Mouse (Mus musculus) spleen, adult 2 months (tissue): ENCODE measurements at regions not wholly inside any gene's neighbourhood (a gene's known extent, or its start where the extent isn't known, plus 50 kb on each side); places are given as distances from the start of the nearest gene placed in this dataset.
A peak's percentile ranks its signal among the peaks of the same experiment; 100 is the strongest.

Source experiments
- DNase-seq, 2 experiments: peaks; one replicate each; pipeline versions ENCODE4 v3.0.0 to v3.0.0-alpha.2; 2012 to 2021; ENCODE audit warnings: low spot score in 2 of 2, low read depth in 1 of 2
- H3K27ac ChIP-seq: fragments of 200-500 bp; 2 replicates; pipeline ENCODE4 v1.5.1; 2012; ENCODE audit warnings: low read length, inconsistent platforms; ENCODE audit not compliant: insufficient read depth
- H3K27me3 ChIP-seq: fragments of 200-500 bp; 2 replicates; pipeline ENCODE4 v1.6.1; 2012; ENCODE audit warnings: mild to moderate bottlenecking, moderate library complexity, low read length, inconsistent platforms; ENCODE audit not compliant: control insufficient read depth, insufficient read depth
- H3K36me3 ChIP-seq: fragments of 200-500 bp; 2 replicates; pipeline ENCODE4 v1.6.1; 2012; ENCODE audit warnings: mild to moderate bottlenecking, low read length, inconsistent platforms; ENCODE audit not compliant: control insufficient read depth, insufficient read depth
- H3K4me1 ChIP-seq: fragments of 200-500 bp; 2 replicates; pipeline ENCODE4 v1.6.1; 2011; ENCODE audit warnings: inconsistent platforms; ENCODE audit not compliant: control insufficient read depth, insufficient read depth, insufficient read length
- H3K4me3 ChIP-seq: fragments of 200-500 bp; 2 replicates; pipeline ENCODE4 v1.5.1; 2011; ENCODE audit warnings: mild to moderate bottlenecking, inconsistent platforms; ENCODE audit not compliant: insufficient read depth, insufficient read length; ENCODE audit errors: extremely low read depth
- CTCF ChIP-seq: fragments of 200-500 bp; IDR thresholded peaks from 2 replicates; pipeline ENCODE4 v1.5.1; 2011; ENCODE audit warnings: mild to moderate bottlenecking, inconsistent platforms; ENCODE audit not compliant: insufficient read depth, insufficient read length, insufficient replicate concordance; ENCODE audit errors: extremely low read depth
- POLR2A ChIP-seq: fragments of 200-500 bp; IDR thresholded peaks from 2 replicates; pipeline ENCODE4 v1.6.1; 2011; ENCODE audit warnings: low read depth, low read length, inconsistent platforms
- WGBS: fragments of 180-500 bp; shearing (Covaris S2); methylation state at CpG from one replicate; pipeline ENCODE4 v1.1.7; 2018; 5-methylcytosine and 5-hydroxymethylcytosine counted together

- H3K27me3 ChIP-seq = no peaks in the 10 kb centered on the region
- no peak overlapping the region for H3K4me3 ChIP-seq
- 92% methylated on average over 3 of the region's 3 CpGs for WGBS
- H3K36me3 ChIP-seq = no peaks in the 10 kb centered on the region
- no peak overlapping the region for H3K27ac ChIP-seq
- DNase-seq = no peak
- TF ChIP-seq POLR2A = no peak
- TF ChIP-seq CTCF = no peak
- no peaks in the 10 kb centered on the region for H3K4me1 ChIP-seq
Observed at GRCm38 (mm10) chr5:75846016-75846415, 132.2 kb downstream of the Kdr start.

DNA sequence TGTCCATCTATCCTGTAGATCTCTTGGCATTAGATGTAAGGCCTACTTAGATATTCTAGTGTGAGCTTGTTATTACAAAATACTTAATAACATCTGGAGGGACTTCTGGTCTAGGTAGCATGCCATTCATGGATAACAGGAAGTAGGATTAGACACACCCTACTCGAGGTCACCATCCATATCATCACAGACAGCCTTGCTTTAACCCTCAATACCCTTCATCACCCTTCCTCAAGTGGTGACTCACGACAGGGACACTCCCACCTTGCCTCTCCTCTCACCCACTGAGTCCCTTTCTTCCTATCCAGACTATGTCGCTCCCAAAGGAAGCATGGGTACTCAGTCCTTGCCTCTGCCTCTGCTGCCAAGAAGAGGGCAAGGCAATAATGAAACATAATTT, 134.5 kb downstream of the Kdr start:
- DNase-seq = no peak
- TF ChIP-seq POLR2A (no peak), CTCF (no peak)
- 70% methylated on average over 3 of the region's 3 CpGs for WGBS

GRCm38 (mm10) chr5:75840421-75840820, 137.8 kb downstream of the Kdr start:
- H3K4me1 ChIP-seq = no peaks in the 10 kb centered on the region; the same call in 1 of the 2 replicates
- no peak overlapping the region for H3K4me3 ChIP-seq
- H3K27me3 ChIP-seq = no peaks in the 10 kb centered on the region
- TF ChIP-seq CTCF (no peak), POLR2A (no peak)
- H3K27ac ChIP-seq = no peak overlapping the region
- DNase-seq = no peak
- WGBS = 21% methylated on average over 7 of the region's 7 CpGs
- no peaks in the 10 kb centered on the region for H3K36me3 ChIP-seq

More for the DNA sequence above, 134.5 kb downstream of the Kdr start:
- Histone ChIP-seq H3K27ac (no peak overlapping the region), H3K4me3 (no peak overlapping the region), H3K4me1 (no peaks in the 10 kb centered on the region), H3K27me3 (no peaks in the 10 kb centered on the region), H3K36me3 (no peaks in the 10 kb centered on the region)

DNA sequence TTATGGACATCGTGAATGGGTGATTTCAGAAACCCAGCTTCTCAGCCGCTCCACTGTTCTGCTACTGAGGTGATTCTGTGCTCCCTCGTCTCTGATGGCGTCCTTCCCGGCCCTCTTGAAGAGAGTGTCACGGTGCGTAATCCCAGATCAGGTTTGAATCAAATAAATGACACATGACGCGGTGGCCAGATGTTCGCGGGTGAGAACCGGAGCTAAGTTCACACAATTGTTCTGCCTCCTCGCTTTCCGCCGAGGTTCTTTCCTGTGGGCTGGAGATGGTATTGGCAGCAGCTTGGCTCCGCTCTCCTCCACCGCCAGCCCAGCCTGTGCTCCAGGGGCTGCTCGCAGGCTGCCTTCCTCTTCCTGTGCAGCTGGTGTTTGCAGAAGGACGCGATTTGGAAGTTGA, 142.7 kb downstream of the Kdr start:
- H3K36me3 ChIP-seq = no peaks in the 10 kb centered on the region
- peak overlapping the region; percentile 2; the same call in 1 of the 2 replicates for H3K27ac ChIP-seq
- no peaks in the 10 kb centered on the region; the same call in 1 of the 2 replicates for H3K27me3 ChIP-seq
- peak overlapping the region; percentile 43; the same call in 1 of the 2 replicates for H3K4me3 ChIP-seq
- H3K4me1 ChIP-seq = no peaks in the 10 kb centered on the region; the same call in 1 of the 2 replicates
- WGBS = 2% methylated on average over 20 of the region's 20 CpGs
- no peak for DNase-seq
- TF ChIP-seq CTCF = no peak
- no peak for TF ChIP-seq POLR2A

- no peaks in the 10 kb centered on the region; the same call in 1 of the 2 replicates for H3K27me3 ChIP-seq
- H3K36me3 ChIP-seq = no peaks in the 10 kb centered on the region
- WGBS = 8% methylated on average over 17 of the region's 17 CpGs
- DNase-seq = no peak
- H3K4me1 ChIP-seq = peaks cover 3% of the 10 kb centered on the region; the same call in 1 of the 2 replicates
- H3K4me3 ChIP-seq = peak overlapping the region; percentile 43; the same call in 1 of the 2 replicates
- H3K27ac ChIP-seq = peak overlapping the region; percentile 2; the same call in 1 of the 2 replicates
- no peak for TF ChIP-seq CTCF
Observed at GRCm38 (mm10) chr5:75834766-75835555, 143.3 kb downstream of the Kdr start.

DNA sequence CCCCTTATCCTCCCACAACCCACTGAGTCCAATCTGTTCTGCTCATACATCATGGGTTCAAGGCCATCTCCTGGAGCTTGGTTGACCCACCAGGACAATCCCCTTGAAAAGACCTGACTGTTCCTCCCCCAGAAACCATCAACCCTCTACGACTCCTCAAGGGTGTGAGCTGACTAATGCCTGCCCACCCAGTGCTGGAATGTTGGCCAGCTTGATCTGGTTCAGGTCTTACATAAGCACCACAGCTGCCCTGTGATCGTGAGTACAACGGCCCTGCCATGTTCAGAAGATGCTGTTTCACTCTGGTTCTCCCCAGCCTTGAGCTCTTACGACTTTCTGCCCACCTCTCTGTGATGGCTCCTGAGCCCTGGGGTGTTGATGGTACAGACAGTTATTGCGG, 145.9 kb downstream of the Kdr start:
- 85% methylated on average over 5 of the region's 5 CpGs for WGBS
- DNase-seq = no peak
- Histone ChIP-seq H3K27ac (no peak overlapping the region), H3K4me1 (peaks cover 3% of the 10 kb centered on the region; the same call in 1 of the 2 replicates), H3K4me3 (no peak overlapping the region), H3K27me3 (no peaks in the 10 kb centered on the region; the same call in 1 of the 2 replicates), H3K36me3 (no peaks in the 10 kb centered on the region)
- no peak for TF ChIP-seq POLR2A
- TF ChIP-seq CTCF = no peak

DNA sequence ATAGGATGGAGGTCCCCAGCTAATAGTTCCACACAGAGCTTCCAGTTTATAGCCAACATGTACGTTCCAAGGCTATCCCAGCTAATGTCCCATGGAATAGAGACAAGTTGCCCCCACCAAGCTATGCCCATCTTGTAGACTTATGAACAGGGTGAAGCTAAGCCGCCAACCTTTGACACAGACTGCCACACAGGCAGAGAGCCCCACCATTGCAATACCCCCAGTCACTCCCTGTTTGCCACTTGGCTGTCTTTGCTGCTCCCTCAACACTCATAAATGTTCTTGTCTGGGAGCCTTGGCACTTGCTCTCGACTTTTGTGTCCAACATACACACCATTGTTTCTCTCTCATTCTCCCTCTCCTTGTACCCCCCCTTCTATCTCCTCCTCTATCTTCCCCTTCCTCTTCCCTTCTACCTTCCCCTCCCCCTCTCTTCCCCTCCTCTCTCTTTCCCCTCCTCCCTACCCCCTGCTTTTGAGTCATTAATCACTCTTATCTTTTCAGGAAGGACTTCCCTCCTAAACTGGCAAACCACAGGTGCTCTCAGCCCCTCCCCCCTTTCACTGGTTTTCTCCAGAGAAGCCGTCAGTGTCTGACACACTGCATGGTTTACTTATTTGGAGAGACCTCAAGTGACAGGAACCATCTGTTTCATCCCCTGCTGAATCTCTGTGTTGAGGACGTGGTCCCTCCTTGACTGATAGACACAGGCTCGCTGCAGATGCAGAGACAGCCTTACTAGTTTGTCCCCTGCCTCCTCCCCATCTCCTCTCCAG, 148.2 kb downstream of the Kdr start:
- Histone ChIP-seq H3K36me3 (no peaks in the 10 kb centered on the region), H3K27ac (no peak overlapping the region), H3K4me3 (no peak overlapping the region), H3K4me1 (peaks cover 3% of the 10 kb centered on the region; the same call in 1 of the 2 replicates), H3K27me3 (no peaks in the 10 kb centered on the region; the same call in 1 of the 2 replicates)
- WGBS = 29% methylated on average over 6 of the region's 6 CpGs
- no peak for DNase-seq
- TF ChIP-seq POLR2A (no peak), CTCF (no peak)
